Mouse (Mus musculus) G1E (cell line): ENCODE data around the gene Jdp2. TPM values are rescaled to one million over a fixed set of nuclear protein-coding genes. Genes with fewer than 3 reads are reported as not detected.

ENCODE experiments used
- ATAC-seq: 2 replicates; pipeline ENCODE4 v1.8.0; 2016; ENCODE audit warnings: mild to moderate bottlenecking; ENCODE audit not compliant: insufficient number of reproducible peaks, poor library complexity, low FRiP score, severe bottlenecking; ENCODE audit errors: extremely low read depth
- DNase-seq: peaks from one replicate; pipeline ENCODE4 v3.0.0; 2012; ENCODE audit warnings: low spot score
- H3K27me3 ChIP-seq: 2 replicates; pipeline ENCODE4 v1.6.1; 2012; ENCODE audit warnings: mild to moderate bottlenecking, low read length, inconsistent platforms; ENCODE audit not compliant: insufficient read depth
- H3K36me3 ChIP-seq: replicated peaks from 2 replicates; pipeline ENCODE3; 2012; ENCODE audit warnings: mild to moderate bottlenecking, inconsistent platforms
- H3K4me1 ChIP-seq: 2 replicates; pipeline ENCODE4 v1.6.1; 2012; ENCODE audit warnings: low read depth, low read length, inconsistent platforms, mixed read lengths; ENCODE audit not compliant: insufficient read depth
- H3K4me3 ChIP-seq: 2 replicates; pipeline ENCODE4 v1.5.1; 2012; ENCODE audit warnings: low read depth, mild to moderate bottlenecking, inconsistent platforms, low read length, moderate library complexity, mixed read lengths
- H3K9me3 ChIP-seq: replicated peaks from 2 replicates; pipeline ENCODE4 v1.6.1; 2012; ENCODE audit warnings: inconsistent platforms
- CTCF ChIP-seq: IDR thresholded peaks from 2 replicates; pipeline ENCODE4 v1.5.1; 2012; ENCODE audit warnings: low read depth, low read length, inconsistent platforms, mixed read lengths
- GATA1 ChIP-seq: IDR thresholded peaks from 2 replicates; pipeline ENCODE4 v1.6.1; 2012; ENCODE audit warnings: borderline replicate concordance, low read length, inconsistent platforms, mixed read lengths
- GATA2 ChIP-seq: IDR thresholded peaks from 2 replicates; pipeline ENCODE4 v1.6.1; 2012; ENCODE audit warnings: low read depth, low read length, inconsistent platforms, borderline replicate concordance
- POLR2AphosphoS5 ChIP-seq: IDR thresholded peaks from 2 replicates; pipeline ENCODE4 v1.6.1; 2012; ENCODE audit warnings: low read depth, low read length, inconsistent platforms; ENCODE audit not compliant: insufficient replicate concordance
- TAL1 ChIP-seq: conservative IDR thresholded peaks from 2 replicates; pipeline ENCODE4 v1.6.1; 2012; ENCODE audit warnings: low read depth, low read length, inconsistent platforms, mixed read lengths
- polyA plus RNA-seq: library from polyadenylated mRNA; stranded (reverse); fragments of >175 nt; gene quantifications from 2 replicates; pipeline ENCODE4 v1.2.3, GENCODE M21; 2012
- total RNA-seq, 2 experiments: library from RNA; stranded (forward) in 1 of 2; stranded (reverse) in 1 of 2; fragments of 200-1000 nt in 1 of 2; fragments of >200 nt in 1 of 2; fragmentation: Nextera tagmentation in 1 of 2; gene quantifications; 2 replicates each; pipeline ENCODE4 v1.2.3; 2014 to 2017

Gene Jdp2
- total and polyA plus RNA-seq, 3 experiments = not detected

GRCm38 (mm10) chr12:85581261-85582066 is 17.4 kb upstream of the Jdp2 start:
- ATAC-seq (no peak), DNase-seq (no peak)
- H3K27me3 ChIP-seq = peaks cover 8% of the 10 kb centered on the region
- no peak for TF ChIP-seq GATA2
- no peak for TF ChIP-seq GATA1
- TF ChIP-seq POLR2AphosphoS5 = no peak
- TF ChIP-seq TAL1 = no peak
- no peak for TF ChIP-seq CTCF
- 0 out of 2 replicates have a peak, but pooled peaks cover 5% of the 10 kb centered on the region for H3K9me3 ChIP-seq
- H3K4me1 ChIP-seq = no peaks in the 10 kb centered on the region
- no peak overlapping the region for H3K4me3 ChIP-seq
- H3K36me3 ChIP-seq = no peaks in the 10 kb centered on the region

DNA sequence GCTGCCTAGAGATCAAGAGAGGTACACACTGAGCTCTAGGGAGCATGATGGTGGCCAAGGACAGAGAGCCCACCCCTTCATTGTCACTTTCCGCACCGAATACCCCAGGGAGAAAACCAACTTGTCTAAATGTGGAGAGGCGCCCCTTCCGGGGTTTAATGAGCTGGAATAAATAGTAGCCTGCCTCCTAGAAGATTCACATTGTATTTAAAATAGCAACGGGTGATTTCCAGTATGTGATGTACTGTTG is 16.8 kb upstream of the Jdp2 start:
- Histone ChIP-seq H3K36me3 (no peaks in the 10 kb centered on the region), H3K4me1 (no peaks in the 10 kb centered on the region), H3K9me3 (0 out of 2 replicates have a peak, but pooled peaks cover 5% of the 10 kb centered on the region), H3K4me3 (no peak overlapping the region), H3K27me3 (peaks cover 4% of the 10 kb centered on the region; the same call in 1 of the 2 replicates)
- TF ChIP-seq TAL1 (no peak), CTCF (no peak), POLR2AphosphoS5 (no peak), GATA1 (no peak), GATA2 (no peak)
- ATAC-seq (no peak), DNase-seq (no peak)

DNA sequence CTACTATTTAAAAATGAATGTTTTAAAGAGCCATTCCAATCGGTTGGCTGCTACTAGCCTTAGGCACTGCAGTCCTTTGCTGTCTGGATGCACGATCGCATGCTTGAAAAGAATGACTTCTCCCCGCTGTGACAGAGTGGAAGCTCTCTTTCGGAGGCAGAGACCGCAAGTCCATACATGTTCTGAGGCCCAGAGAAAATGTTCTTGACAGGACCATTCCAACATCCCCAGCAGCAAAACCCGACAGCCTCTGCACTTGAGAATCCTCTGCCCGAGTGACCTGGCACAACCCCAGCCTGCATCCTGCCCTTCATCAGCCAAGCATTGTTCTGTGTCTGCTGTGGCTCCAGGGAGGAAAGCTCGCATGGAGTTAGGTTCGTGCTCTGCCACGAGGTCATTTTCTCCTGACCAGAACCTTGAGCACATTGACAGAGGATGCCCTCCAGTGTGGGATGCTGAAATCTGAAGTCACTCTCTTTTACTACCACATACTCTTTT is 13.0 kb upstream of the Jdp2 start:
- TF ChIP-seq TAL1 (no peak), GATA2 (no peak), POLR2AphosphoS5 (no peak), CTCF (no peak), GATA1 (no peak)
- H3K27me3 ChIP-seq = peaks cover 9% of the 10 kb centered on the region; the same call in 1 of the 2 replicates
- ATAC-seq = no peak

GRCm38 (mm10) chr12:85589870-85590382 is 8.9 kb upstream of the Jdp2 start:
- DNase-seq = no peak
- no peaks in the 10 kb centered on the region for H3K36me3 ChIP-seq
- H3K9me3 ChIP-seq = no peaks in the 10 kb centered on the region
- no peaks in the 10 kb centered on the region for H3K4me1 ChIP-seq
- ATAC-seq = no peak
- H3K4me3 ChIP-seq = no peak overlapping the region
- TF ChIP-seq POLR2AphosphoS5 = no peak
- H3K27me3 ChIP-seq = peaks cover 9% of the 10 kb centered on the region; the same call in 1 of the 2 replicates

More for the DNA sequence above, 13.0 kb upstream of the Jdp2 start:
- 0 out of 2 replicates have a peak, but pooled peaks cover 5% of the 10 kb centered on the region for H3K9me3 ChIP-seq
- no peaks in the 10 kb centered on the region for H3K36me3 ChIP-seq
- no peak for DNase-seq
- no peak overlapping the region for H3K4me3 ChIP-seq
- H3K4me1 ChIP-seq = no peaks in the 10 kb centered on the region

GRCm38 (mm10) chr12:85592943-85593342 is 5.9 kb upstream of the Jdp2 start:
- Histone ChIP-seq H3K36me3 (no peaks in the 10 kb centered on the region), H3K4me3 (no peak overlapping the region), H3K27me3 (peaks cover 4% of the 10 kb centered on the region; the same call in 1 of the 2 replicates), H3K9me3 (no peaks in the 10 kb centered on the region), H3K4me1 (no peaks in the 10 kb centered on the region)
- DNase-seq = no peak
- no peak for TF ChIP-seq GATA2
- ATAC-seq = no peak

DNA sequence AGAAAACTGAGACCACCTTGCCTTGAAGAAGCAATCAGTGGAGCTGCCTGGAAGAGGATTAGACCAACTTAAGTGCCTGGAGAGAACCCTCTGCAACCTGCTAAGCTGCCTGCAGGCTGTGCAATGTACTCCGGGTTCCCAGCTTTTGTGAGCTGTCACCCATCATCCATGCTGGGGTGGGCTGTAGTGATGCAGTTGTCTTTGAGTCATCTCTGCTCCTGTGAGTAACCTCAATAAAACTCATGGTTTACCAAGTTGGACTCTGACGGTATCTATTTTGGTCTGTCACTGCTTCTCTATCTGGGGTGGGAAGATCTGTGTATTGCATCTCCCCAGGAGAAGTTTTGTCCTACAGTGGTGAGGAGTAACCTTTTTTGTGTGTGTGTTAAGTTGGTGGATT is 4.4 kb upstream of the Jdp2 start:
- Histone ChIP-seq H3K9me3 (peaks cover 5% of the 10 kb centered on the region), H3K4me3 (no peak overlapping the region), H3K36me3 (no peaks in the 10 kb centered on the region), H3K4me1 (no peaks in the 10 kb centered on the region), H3K27me3 (peaks cover 10% of the 10 kb centered on the region; the same call in 1 of the 2 replicates)
- TF ChIP-seq GATA2 (no peak), POLR2AphosphoS5 (no peak), TAL1 (no peak), GATA1 (no peak)
- ATAC-seq = no peak
- no peak for DNase-seq

GRCm38 (mm10) chr12:85598053-85598452 is 774 bp upstream of the Jdp2 start:
- TF ChIP-seq GATA1 = no peak
- no peak for TF ChIP-seq TAL1
- no peak for TF ChIP-seq POLR2AphosphoS5
- no peak for TF ChIP-seq GATA2
- no peak for TF ChIP-seq CTCF
- Histone ChIP-seq H3K4me3 (no peak overlapping the region), H3K4me1 (no peaks in the 10 kb centered on the region), H3K36me3 (no peaks in the 10 kb centered on the region), H3K9me3 (peaks cover 5% of the 10 kb centered on the region), H3K27me3 (peaks cover 16% of the 10 kb centered on the region; the same call in 1 of the 2 replicates)
- DNase-seq = no peak
- no peak for ATAC-seq
